Mouse (Mus musculus) 3134 (cell line): ENCODE data around the gene Tmem136.

Source experiments
- DNase-seq: peaks from one replicate; pipeline ENCODE4 v3.0.0-alpha.2; 2011; ENCODE audit warnings: low spot score; ENCODE audit not compliant: insufficient read length; ENCODE audit errors: extremely low read depth

The Tmem136 gene

DNA sequence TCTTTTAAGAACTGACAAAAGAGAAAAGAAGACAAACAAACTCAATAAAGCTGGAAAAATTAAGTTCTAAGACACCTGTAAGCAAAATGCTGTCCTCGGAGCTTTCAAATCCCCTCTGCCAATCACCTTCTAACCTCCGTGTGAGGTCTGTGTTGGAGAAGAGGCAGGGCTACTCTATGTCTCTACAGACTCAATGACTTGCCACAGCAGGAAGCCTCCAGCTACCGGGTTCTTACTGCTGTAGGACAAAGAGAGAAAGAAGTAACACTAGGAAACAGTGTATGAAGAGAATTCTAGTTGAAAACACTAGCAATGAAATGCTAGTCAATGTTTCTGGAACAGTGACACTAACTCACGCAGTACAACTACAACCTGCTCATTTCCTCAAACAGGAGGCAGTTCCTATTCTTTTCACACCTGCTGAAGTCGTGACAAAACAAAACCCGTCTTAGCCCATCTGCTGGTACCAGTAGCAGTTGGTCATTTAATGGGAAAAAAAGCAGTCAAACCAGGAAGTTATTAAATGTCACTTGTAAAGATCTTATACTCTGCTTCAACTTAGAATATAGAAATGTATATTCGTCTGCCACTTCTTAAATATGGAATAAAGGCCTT is 32.8 kb downstream of the Tmem136 start:
- no peak for DNase-seq

DNA sequence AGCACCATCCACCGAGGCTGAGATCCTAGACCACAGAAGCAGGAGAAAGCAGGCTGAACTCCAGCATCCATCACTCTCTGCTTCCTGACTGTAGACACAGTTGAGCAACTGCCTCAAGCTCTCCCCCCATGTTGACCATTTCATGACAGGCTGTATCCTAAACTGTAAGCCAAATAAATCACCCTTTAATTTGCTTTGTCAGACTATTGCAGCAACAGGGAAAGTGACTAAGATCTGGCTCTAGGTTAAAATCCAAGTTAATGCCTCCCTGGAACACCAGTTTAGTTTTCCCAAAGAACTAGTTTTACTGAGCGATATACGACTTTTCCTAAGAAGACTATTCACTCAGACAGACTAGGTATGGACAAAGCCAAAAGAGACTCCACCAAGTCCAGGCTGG is 37.7 kb downstream of the Tmem136 start:
- DNase-seq, result no peak

DNA sequence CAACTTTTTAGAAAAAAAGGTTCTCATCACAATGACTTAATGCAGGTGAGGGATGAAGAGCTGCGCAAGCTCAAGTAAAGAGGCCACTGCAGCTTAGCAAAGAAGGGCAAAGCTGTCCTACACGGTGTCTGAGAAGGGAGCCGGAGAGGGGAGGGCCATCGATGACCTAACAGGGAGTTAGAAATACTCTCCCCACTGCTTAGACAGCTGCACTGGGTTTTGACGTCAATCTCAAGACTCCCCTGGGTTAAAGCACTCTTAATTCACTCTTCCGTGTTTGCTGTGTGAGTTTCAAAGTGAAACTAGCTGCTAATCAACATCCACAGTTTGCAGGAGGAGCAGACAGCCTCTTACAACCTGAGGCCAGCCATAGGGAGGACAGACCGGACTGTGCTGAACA is 40.2 kb downstream of the Tmem136 start:
- no peak for DNase-seq

DNA sequence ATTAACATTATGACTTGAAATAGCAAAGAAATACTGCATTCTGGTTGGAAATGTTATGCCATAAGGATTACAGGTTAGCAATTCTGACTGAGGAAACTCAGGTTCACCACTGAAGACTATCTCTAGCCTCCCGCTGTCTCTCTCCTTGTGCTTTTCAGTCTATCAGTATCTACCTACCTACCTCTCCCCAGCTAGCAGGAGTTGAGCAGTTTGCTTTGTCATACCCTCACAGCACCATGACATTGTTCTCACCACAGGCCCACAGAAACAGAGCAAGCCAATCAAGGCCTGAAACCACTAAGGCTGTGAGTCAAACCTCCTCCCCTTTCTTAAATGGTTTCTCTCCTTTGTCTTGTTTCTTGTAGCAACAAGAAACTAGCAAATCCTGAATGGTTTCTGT is 41.8 kb downstream of the Tmem136 start:
- DNase-seq, result no peak

DNA sequence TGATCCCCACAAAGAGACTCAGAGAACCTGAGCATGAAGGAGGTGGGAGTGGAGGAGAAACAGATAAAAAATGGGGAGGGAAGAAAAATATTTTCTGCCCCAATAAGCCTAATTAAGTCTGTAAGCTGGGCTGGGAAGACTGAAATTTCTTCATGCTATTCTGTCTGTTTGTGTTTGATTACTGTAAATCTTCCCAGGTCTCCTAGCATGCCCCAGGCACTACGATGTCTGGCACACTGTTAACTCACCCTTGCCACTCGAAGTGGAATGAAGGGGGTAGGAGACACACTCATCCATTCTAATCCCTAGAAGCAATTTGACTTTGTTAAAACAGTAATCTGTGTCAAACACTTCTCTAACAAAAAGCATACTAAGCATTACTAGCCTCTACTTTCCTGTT is 44.6 kb downstream of the Tmem136 start:
- no peak for DNase-seq

DNA sequence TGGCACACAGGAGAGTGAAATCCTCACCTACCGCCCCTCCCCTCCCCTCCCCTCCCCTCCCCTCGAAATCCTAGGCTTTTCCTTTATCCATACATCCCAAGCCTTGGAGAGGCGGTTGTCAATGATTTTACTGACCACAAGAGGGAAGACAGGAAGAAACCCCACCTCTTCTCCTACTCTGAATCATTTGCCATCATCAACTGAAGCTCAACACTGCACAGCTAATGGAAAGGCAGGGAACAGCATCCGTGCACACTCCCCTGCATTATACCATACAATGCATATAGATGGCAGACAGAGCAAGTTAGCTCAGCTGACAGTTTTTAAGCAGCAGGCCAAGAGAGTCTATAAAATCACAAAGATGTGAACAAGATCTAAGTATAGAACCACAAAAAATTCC is 45.2 kb downstream of the Tmem136 start:
- DNase-seq, result no peak

DNA sequence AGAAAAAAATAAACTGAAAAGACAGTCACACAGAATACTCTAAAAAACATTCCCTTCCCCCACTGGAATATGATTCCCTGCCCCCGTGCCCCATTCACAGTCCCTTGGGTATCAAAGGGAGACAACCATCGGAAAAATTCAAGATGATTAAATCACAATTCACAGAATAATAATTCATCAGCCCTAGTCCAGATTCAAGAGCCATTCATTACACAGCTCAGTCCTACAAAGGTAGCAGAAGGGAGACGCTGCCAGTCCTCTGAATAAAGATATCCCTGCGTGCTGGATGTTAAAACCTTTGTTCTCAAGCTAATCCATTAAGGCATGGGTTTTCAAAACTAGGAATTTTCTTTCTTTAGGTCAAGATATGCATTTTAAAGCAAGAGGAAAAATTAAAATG is 45.8 kb downstream of the Tmem136 start:
- no peak for DNase-seq

DNA sequence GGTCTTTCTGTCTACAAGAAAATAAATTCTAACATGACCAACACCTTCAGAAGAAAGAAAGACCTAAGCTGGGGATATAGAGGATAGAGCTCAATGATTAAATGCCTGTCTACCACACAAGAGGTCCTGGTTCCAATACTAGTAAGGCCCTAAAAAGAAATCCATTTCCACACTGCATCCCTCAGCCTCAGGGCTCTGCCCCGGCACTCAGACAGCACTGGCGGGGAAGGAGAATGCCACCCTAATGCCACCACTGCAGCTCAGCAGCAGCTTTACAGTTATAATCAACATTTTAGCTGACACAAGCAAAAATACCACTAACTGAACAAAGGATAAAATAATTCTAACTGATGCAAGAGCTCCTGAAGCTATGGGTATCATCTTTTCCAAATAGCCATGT is 46.2 kb downstream of the Tmem136 start:
- no peak for DNase-seq

DNA sequence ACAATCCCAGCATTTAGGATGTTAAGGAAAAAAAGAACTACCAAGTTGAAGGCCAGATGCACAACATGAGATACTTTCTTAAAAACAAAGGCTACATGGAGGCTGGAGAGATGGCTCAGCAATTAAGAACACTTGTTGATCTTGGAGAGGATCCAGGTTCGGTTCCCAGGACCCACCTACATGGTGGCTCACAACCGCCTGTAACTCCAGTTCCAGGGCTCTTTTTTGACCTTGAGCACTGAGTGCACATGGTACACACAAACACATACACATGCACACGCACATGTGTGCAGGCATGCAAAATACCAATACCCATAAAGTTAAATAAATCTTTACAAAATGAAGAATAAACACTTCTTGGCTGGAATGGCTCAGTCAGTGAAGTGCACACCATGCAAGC is 48.5 kb downstream of the Tmem136 start:
- no peak for DNase-seq

DNA sequence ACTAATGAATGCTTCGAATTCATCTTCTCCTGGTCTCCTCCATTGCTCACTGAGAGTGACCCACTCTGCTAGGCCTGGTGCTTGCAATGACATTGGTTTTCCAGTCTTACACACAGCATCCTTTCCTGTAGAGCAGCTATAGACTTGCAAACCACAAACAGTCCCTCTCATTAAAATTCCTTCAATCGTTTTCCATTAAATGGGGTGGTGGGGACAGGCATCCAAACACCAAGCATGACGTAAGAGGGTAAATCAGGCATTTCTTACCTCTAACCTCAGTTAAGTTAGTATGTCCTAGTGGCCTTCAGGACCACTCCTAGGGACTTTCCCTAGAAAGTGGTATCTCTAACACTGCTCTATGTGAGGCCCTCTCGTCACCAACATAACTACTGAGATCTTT is 51.1 kb downstream of the Tmem136 start:
- DNase-seq, result no peak

DNA sequence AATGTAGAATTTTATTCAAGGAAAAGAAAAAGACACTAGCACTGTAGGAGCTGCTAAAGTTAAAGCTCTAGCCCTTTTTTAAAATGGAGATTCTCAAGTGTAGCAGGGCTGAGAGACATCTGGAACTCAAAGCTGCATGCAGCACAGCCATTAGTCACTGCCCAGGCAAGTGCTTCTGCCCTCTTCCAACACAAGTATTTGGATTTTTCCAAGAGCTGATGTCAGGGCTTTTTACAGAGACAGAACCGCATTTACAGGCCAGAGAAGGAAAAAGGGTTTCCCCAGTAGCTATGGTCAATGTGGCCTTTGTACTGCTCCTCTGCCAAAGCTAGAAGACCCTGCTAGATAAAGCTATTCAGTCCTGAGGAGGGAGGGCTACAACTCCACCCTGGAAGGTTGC is 54.8 kb downstream of the Tmem136 start:
- no peak for DNase-seq
